Mouse (Mus musculus) heart, embryonic 15.5 days (tissue): Measurements from ENCODE around the gene Zc3h12a. TPM values are rescaled to one million over a fixed set of nuclear protein-coding genes. Genes with fewer than 3 reads are reported as not detected.

ENCODE experiments used
- ATAC-seq: fragments of 200-750 bp; cut with Nextera tagmentation; replicated peaks from 2 replicates; pipeline ENCODE4 v1.8.0; 2017; ENCODE audit warnings: low read depth, moderate TSS enrichment; ENCODE audit not compliant: insufficient number of reproducible peaks, insufficient read depth, low FRiP score
- H3K27ac ChIP-seq: fragments of 300-500 bp; sonication (generic); 2 replicates; pipeline ENCODE4 v1.5.1; 2015; ENCODE audit warnings: mild to moderate bottlenecking, inconsistent platforms
- H3K27me3 ChIP-seq: fragments of 300-500 bp; sonication (generic); 2 replicates; pipeline ENCODE4 v1.6.1; 2015; ENCODE audit warnings: inconsistent platforms
- H3K36me3 ChIP-seq: fragments of 300-500 bp; sonication (generic); 2 replicates; pipeline ENCODE4 v1.6.1; 2015; ENCODE audit warnings: mild to moderate bottlenecking, inconsistent platforms
- H3K4me1 ChIP-seq: fragments of 300-500 bp; sonication (generic); replicated peaks from 2 replicates; pipeline ENCODE4 v1.6.1; 2015; ENCODE audit warnings: inconsistent platforms
- H3K4me2 ChIP-seq: fragments of 300-500 bp; sonication (generic); 2 replicates; pipeline ENCODE4 v1.6.1; 2015; ENCODE audit warnings: inconsistent platforms, mild to moderate bottlenecking, moderate library complexity
- H3K4me3 ChIP-seq: fragments of 300-500 bp; sonication (generic); 2 replicates; pipeline ENCODE4 v1.5.1; 2015; ENCODE audit warnings: mild to moderate bottlenecking, inconsistent platforms
- H3K9ac ChIP-seq: fragments of 300-500 bp; sonication (generic); 2 replicates; pipeline ENCODE4 v1.6.1; 2015; ENCODE audit warnings: mild to moderate bottlenecking, inconsistent platforms
- H3K9me3 ChIP-seq: fragments of 300-500 bp; sonication (generic); replicated peaks from 2 replicates; pipeline ENCODE4 v1.6.1; 2016; ENCODE audit warnings: inconsistent platforms
- whole genome bisulfite sequencing: fragments of 180-500 bp; shearing (Covaris S2); methylation state at CpG from one replicate; pipeline ENCODE4 v1.1.7; 2015; ENCODE audit warnings: mixed read lengths; 5-methylcytosine and 5-hydroxymethylcytosine counted together
- polyA plus RNA-seq: library from polyadenylated mRNA; unstranded; fragments of >200 nt; fragmentation: Nextera tagmentation; extraction: Ambion mirVana; gene quantifications from 2 replicates; pipeline ENCODE4 v1.2.1, GENCODE M21; 2015

Zc3h12a gene
- polyA plus RNA-seq, 1 experiment from 2014 or later: 0.59 TPM

DNA sequence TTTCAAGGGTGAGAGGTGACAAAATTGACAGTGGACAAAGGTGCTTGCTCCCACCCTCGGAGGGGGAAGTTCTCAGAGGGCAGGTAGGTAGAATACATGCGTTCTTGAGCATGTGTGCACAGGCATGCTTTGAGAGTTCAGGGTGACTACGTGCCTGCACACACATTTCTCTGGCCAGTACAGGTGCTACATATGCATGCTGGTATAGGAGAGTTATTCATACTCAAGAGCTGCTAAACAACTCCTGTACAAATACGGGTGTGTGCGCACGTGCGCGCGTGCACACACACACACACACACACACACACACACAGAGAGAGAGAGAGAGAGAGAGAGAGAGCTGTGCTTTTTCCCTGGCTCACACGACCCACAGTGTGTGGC lies 33.3 kb upstream of the Zc3h12a start:
- no peak overlapping the region for H3K4me3 ChIP-seq
- H3K4me1 ChIP-seq: no peaks in the 10 kb centered on the region
- WGBS: 71% methylated on average over 10 of the region's 10 CpGs
- no peak for ATAC-seq
- H3K9ac ChIP-seq: no peak overlapping the region
- H3K27me3 ChIP-seq: peaks cover 24% of the 10 kb centered on the region; the same call in 1 of the 2 replicates
- no peaks in the 10 kb centered on the region for H3K9me3 ChIP-seq
- H3K27ac ChIP-seq: no peak overlapping the region
- H3K4me2 ChIP-seq: no peak overlapping the region
- no peaks in the 10 kb centered on the region for H3K36me3 ChIP-seq

DNA sequence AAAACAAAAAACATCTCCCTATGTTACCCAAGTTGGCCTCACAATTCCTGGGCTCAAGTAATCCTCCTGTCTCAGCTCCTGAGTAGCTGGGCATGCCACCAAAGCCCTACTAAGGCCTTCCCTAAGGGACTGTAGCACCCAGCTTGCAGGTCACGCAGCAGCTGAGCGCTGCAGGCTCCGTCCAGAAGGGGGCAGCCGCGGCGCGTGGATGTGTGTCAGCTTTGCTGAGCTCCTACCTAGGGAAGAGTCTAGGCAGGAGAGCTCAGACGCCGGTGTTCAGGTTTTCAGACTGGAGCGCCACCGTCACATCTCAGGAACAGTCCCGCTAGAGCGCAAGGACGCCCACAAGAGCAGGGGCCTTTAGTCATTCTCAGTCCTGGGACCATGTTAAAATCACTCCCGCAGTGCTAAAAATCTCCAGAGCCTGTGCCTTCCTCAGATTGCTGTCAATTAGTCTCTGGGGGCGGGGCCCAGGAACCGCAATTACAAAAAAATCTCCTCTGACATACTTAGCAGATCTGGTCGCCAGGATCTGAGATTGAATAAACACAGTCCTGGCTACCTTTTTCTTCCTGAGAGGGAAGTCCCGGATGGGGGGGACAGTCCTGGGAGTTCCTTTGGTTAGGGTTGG lies 32.8 kb upstream of the Zc3h12a start:
- no peak overlapping the region for H3K9ac ChIP-seq
- WGBS: 8% methylated on average over 19 of the region's 19 CpGs
- no peak overlapping the region for H3K4me3 ChIP-seq

DNA sequence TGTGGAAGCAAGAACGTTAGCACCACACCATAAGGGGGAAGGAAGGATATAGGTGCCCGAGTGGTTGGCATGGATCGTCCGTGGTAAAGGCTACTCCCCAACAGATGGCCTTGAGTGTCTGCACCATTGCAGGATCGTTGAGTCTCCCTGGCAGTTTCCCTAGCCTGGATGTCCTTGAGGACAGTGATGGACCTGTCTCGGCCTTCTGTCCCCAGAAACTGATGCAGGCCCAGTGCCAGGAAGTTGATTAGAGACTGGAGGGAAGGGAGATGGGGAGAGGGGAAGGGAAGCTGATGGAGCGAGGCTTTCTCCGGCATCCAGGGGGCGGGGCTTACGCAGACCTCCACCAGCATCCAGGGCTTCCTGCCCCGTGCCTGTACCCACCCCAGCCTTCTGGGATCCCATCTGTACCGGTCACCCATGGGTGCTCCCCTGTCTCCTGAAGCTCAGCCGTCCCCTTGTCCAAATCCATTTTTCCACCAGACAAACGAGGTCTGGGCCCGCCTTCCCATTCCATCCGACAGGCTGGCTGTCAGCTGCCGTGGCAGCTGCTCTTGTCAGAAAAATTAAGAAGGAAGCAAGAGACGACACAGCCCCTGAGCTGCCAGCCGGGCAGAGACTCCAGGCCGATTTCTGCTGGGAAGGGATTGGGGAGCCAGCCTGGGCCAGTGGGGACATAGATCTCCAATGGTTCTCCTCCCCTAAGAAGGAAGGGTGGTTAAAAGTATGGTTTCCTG lies 31.1 kb upstream of the Zc3h12a start:
- Histone ChIP-seq H3K9me3 (no peaks in the 10 kb centered on the region), H3K4me1 (no peaks in the 10 kb centered on the region), H3K27ac (no peak overlapping the region), H3K36me3 (no peaks in the 10 kb centered on the region), H3K27me3 (peaks cover 24% of the 10 kb centered on the region; the same call in 1 of the 2 replicates), H3K9ac (no peak overlapping the region), H3K4me2 (no peak overlapping the region), H3K4me3 (no peak overlapping the region)
- WGBS: 58% methylated on average over 20 of the region's 20 CpGs
- ATAC-seq: no peak

More for the DNA sequence above, 32.8 kb upstream of the Zc3h12a start:
- no peaks in the 10 kb centered on the region for H3K36me3 ChIP-seq
- peak overlapping the region; percentile 37; the same call in 1 of the 2 replicates for H3K4me2 ChIP-seq
- ATAC-seq: no peak
- peaks cover 24% of the 10 kb centered on the region; the same call in 1 of the 2 replicates for H3K27me3 ChIP-seq
- no peaks in the 10 kb centered on the region for H3K4me1 ChIP-seq
- H3K27ac ChIP-seq: no peak overlapping the region
- no peaks in the 10 kb centered on the region for H3K9me3 ChIP-seq

DNA sequence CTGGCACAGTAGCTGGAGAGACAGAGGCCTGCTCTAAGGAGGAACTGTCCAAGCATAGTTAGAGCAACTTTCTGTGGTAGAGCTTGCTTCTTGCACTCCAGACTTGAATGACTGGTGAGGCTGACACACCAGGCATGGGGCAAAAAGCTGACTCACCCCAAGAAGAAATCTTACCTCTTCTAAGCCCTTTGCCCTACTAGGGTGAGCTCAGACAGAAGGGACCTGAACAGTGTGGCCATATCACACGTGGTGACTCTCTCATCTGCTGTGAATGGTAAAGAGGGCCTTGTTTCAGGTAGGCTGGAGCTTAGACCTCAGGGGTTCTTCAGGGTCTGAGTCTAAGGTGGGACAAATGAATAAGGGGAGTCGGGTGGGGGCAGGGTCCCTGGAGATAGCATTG lies 30.4 kb upstream of the Zc3h12a start:
- Histone ChIP-seq H3K36me3 (no peaks in the 10 kb centered on the region), H3K27ac (no peak overlapping the region), H3K9ac (no peak overlapping the region), H3K4me3 (no peak overlapping the region), H3K4me2 (no peak overlapping the region), H3K4me1 (no peaks in the 10 kb centered on the region), H3K27me3 (peaks cover 24% of the 10 kb centered on the region; the same call in 1 of the 2 replicates), H3K9me3 (no peaks in the 10 kb centered on the region)
- ATAC-seq: no peak
- 73% methylated on average over 2 of the region's 2 CpGs for WGBS

DNA sequence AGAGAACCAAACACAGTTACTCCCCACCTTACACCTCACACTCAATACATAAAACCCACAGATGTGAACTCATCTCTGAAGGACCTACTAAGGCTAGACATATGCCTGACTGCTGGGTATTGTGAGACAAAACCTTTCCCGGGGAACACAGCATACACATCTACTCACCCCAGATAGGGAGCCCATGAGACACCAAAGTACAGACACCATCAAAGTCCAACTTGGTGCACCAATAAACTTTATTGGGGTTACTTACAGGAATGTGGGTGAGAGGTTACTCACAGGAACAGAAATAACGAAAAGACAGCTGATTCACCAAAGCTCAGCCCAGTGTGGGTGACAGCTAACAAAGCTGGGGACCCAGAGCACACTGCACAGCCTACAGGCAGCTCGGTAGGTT lies 29.7 kb upstream of the Zc3h12a start:
- no peak for ATAC-seq
- Histone ChIP-seq H3K4me2 (no peak overlapping the region), H3K4me3 (no peak overlapping the region), H3K4me1 (no peaks in the 10 kb centered on the region), H3K9ac (no peak overlapping the region), H3K27ac (no peak overlapping the region), H3K27me3 (peaks cover 24% of the 10 kb centered on the region; the same call in 1 of the 2 replicates), H3K9me3 (no peaks in the 10 kb centered on the region), H3K36me3 (no peaks in the 10 kb centered on the region)
- WGBS: 74% methylated on average over 3 of the region's 3 CpGs

DNA sequence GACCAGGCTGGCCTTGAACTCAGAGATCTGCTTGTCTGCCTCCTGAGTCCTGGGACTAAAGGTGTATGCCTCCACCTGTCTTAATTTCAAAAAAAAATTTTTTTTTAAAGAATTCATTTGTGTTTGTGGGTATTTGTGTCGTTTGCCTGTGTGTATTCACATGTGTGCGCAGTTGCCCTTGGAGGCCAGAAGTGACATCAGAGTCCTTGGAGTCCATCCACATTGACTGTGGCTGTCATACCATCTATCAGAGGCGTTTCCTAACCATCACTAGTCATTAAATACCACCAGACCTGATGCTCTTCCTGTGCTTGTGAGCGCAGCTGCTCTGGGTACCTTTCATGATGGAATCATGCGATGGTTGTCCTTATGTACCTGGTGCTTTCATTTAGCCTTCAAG lies 28.0 kb upstream of the Zc3h12a start:
- no peak for ATAC-seq
- no peak overlapping the region for H3K27ac ChIP-seq
- peaks cover 15% of the 10 kb centered on the region for H3K27me3 ChIP-seq
- H3K4me3 ChIP-seq: no peak overlapping the region
- no peaks in the 10 kb centered on the region for H3K4me1 ChIP-seq
- no peaks in the 10 kb centered on the region for H3K36me3 ChIP-seq
- no peaks in the 10 kb centered on the region for H3K9me3 ChIP-seq
- WGBS: 84% methylated on average over 5 of the region's 5 CpGs
- no peak overlapping the region for H3K9ac ChIP-seq
- H3K4me2 ChIP-seq: no peak overlapping the region

DNA sequence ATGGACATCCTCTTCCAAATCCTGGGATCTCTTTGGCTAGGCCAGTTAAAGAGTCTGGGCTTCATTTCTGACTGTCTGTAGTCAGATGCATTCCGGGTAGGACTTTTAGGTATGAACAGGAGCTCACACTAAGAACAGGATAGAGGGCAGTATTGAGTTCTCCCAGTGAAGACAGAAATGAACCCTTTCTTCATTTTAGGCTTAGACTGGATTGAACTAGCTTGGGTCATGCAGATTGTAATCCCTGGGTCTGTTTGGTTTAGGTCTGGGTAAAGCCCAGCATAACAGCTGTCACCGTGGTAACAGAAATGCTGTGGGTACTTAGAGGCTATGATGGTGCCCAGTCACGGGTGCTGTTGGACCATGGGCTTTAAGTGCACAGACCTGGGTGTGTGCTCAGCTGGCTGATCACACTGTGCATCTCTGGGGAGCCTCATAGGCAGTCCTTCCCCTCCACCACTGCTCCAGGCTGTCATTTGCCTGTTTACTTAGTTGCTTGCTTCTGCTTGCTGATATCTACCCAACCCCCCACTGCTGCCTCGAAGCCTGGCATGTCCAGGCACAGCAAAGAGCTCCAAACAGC lies 26.1 kb upstream of the Zc3h12a start:
- Histone ChIP-seq H3K4me3 (no peak overlapping the region), H3K9me3 (no peaks in the 10 kb centered on the region)

GRCm38 (mm10) chr4:125152469-125152868 lies 24.8 kb upstream of the Zc3h12a start:
- no peak overlapping the region for H3K27ac ChIP-seq
- no peaks in the 10 kb centered on the region; the same call in 1 of the 2 replicates for H3K4me1 ChIP-seq
- no peaks in the 10 kb centered on the region for H3K9me3 ChIP-seq
- no peak for ATAC-seq
- peaks cover 16% of the 10 kb centered on the region for H3K27me3 ChIP-seq
- H3K4me3 ChIP-seq: no peak overlapping the region
- no peaks in the 10 kb centered on the region for H3K36me3 ChIP-seq
- no peak overlapping the region for H3K4me2 ChIP-seq
- H3K9ac ChIP-seq: no peak overlapping the region
- WGBS: 77% methylated on average over 6 of the region's 6 CpGs

More for the DNA sequence above, 26.1 kb upstream of the Zc3h12a start:
- no peak for ATAC-seq
- no peaks in the 10 kb centered on the region; the same call in 1 of the 2 replicates for H3K4me1 ChIP-seq
- H3K4me2 ChIP-seq: no peak overlapping the region
- H3K36me3 ChIP-seq: no peaks in the 10 kb centered on the region
- no peak overlapping the region for H3K9ac ChIP-seq
- H3K27me3 ChIP-seq: peaks cover 10% of the 10 kb centered on the region
- H3K27ac ChIP-seq: no peak overlapping the region
- WGBS: 63% methylated on average over 4 of the region's 4 CpGs

DNA sequence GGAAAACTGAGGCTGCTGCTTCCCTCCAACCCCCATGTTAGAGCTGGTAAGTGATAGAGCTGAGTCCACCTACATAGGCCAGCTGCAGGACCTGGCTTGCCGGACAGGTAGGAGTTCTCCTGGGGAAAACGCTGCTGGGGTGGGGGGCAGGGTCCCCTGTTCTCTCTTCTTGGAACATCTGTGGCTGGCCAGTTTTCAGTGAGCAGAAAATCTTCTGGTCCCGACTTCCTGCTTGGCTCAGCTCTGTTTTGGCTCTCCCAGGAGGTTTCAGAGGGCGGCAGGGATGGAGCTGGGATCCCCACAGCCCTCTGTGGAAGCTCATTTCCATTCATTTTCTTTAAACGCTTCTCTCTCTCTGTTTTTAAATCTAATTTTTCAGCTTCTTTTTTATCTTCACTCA lies 21.8 kb upstream of the Zc3h12a start:
- ATAC-seq: no peak
- peaks cover 34% of the 10 kb centered on the region for H3K27me3 ChIP-seq
- H3K9ac ChIP-seq: no peak overlapping the region
- no peak overlapping the region for H3K4me3 ChIP-seq
- no peaks in the 10 kb centered on the region for H3K9me3 ChIP-seq
- H3K4me1 ChIP-seq: no peaks in the 10 kb centered on the region; the same call in 1 of the 2 replicates
- WGBS: 39% methylated on average over 5 of the region's 5 CpGs
- H3K27ac ChIP-seq: no peak overlapping the region
- no peak overlapping the region for H3K4me2 ChIP-seq
- H3K36me3 ChIP-seq: no peaks in the 10 kb centered on the region

DNA sequence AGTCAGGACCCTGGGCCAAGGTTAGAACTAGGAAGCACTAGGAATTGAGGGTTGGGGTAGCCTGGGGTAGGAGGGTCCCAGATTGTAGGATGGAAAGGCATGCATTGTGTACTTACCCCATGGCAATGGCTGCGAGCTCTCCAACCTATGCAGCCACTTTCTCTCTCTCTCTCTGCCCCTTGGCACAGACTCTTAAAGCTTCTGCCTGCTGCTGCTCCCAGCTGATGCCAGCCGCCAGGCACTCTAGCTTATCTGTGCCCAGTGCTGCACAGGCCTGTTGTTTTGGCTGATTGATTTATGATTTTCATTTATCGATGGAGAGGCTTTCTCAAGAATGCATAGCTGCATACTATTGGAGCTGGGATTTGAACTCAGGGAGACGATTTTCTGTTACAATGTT lies 20.3 kb upstream of the Zc3h12a start:
- 79% methylated on average over 4 of the region's 4 CpGs for WGBS
- no peak for ATAC-seq

GRCm38 (mm10) chr4:125145213-125145612 lies 17.6 kb upstream of the Zc3h12a start:
- Histone ChIP-seq H3K27ac (no peak overlapping the region), H3K27me3 (peaks cover 40% of the 10 kb centered on the region), H3K4me1 (no peaks in the 10 kb centered on the region; the same call in 1 of the 2 replicates), H3K4me2 (no peak overlapping the region), H3K36me3 (no peaks in the 10 kb centered on the region), H3K9me3 (no peaks in the 10 kb centered on the region), H3K9ac (no peak overlapping the region), H3K4me3 (no peak overlapping the region)
- WGBS: 20% methylated on average over 10 of the region's 10 CpGs
- no peak for ATAC-seq

More for the DNA sequence above, 20.3 kb upstream of the Zc3h12a start:
- H3K9ac ChIP-seq: no peak overlapping the region
- no peaks in the 10 kb centered on the region for H3K36me3 ChIP-seq
- no peak overlapping the region for H3K27ac ChIP-seq
- no peaks in the 10 kb centered on the region for H3K9me3 ChIP-seq
- no peak overlapping the region for H3K4me3 ChIP-seq
- no peaks in the 10 kb centered on the region; the same call in 1 of the 2 replicates for H3K4me1 ChIP-seq
- H3K27me3 ChIP-seq: peaks cover 45% of the 10 kb centered on the region
- no peak overlapping the region for H3K4me2 ChIP-seq
